Mouse (Mus musculus) hindbrain, embryonic 15.5 days (tissue): Measurements from ENCODE around the gene Prickle1. TPM values are rescaled to one million over a fixed set of nuclear protein-coding genes. Genes with fewer than 3 reads are reported as not detected.

Experiments used
- ATAC-seq: fragments of 200-750 bp; cut with Nextera tagmentation; 2 replicates; pipeline ENCODE4 v1.8.0; 2017; ENCODE audit warnings: low read depth, moderate number of reproducible peaks, moderate TSS enrichment; ENCODE audit not compliant: low FRiP score
- H3K27ac ChIP-seq: fragments of 300-500 bp; sonication (generic); replicated peaks from 2 replicates; pipeline ENCODE4 v1.5.1; 2015; ENCODE audit warnings: mild to moderate bottlenecking, inconsistent platforms
- H3K27me3 ChIP-seq: fragments of 300-500 bp; sonication (generic); 2 replicates; pipeline ENCODE4 v1.6.1; 2015; ENCODE audit warnings: control low read depth, inconsistent platforms
- H3K36me3 ChIP-seq: fragments of 300-500 bp; sonication (generic); 2 replicates; pipeline ENCODE4 v1.6.1; 2015; ENCODE audit warnings: control low read depth, inconsistent platforms
- H3K4me1 ChIP-seq: fragments of 300-500 bp; sonication (generic); replicated peaks from 2 replicates; pipeline ENCODE4 v1.6.1; 2015; ENCODE audit warnings: control low read depth, inconsistent platforms
- H3K4me2 ChIP-seq: fragments of 300-500 bp; sonication (generic); 2 replicates; pipeline ENCODE4 v1.6.1; 2015; ENCODE audit warnings: moderate library complexity, mild to moderate bottlenecking, inconsistent platforms
- H3K4me3 ChIP-seq: fragments of 300-500 bp; sonication (generic); 2 replicates; pipeline ENCODE4 v1.5.1; 2015; ENCODE audit warnings: mild to moderate bottlenecking, inconsistent platforms
- H3K9ac ChIP-seq: fragments of 300-500 bp; sonication (generic); 2 replicates; pipeline ENCODE4 v1.6.1; 2015; ENCODE audit warnings: inconsistent platforms
- H3K9me3 ChIP-seq: fragments of 300-500 bp; sonication (generic); 2 replicates; pipeline ENCODE4 v1.6.1; 2016; ENCODE audit warnings: control low read depth, inconsistent platforms
- WGBS: fragments of 180-500 bp; shearing (Covaris S2); methylation state at CpG from one replicate; pipeline ENCODE4 v1.1.7; 2015; 5-methylcytosine and 5-hydroxymethylcytosine counted together
- polyA plus RNA-seq: library from polyadenylated mRNA; unstranded; fragments of >200 nt; fragmentation: Nextera tagmentation; extraction: Ambion mirVana; gene quantifications from 2 replicates; pipeline ENCODE4 v1.2.1, GENCODE M21; 2015

Gene Prickle1
- polyA plus RNA-seq, 1 experiment from 2014 or later: 21.1 TPM

DNA sequence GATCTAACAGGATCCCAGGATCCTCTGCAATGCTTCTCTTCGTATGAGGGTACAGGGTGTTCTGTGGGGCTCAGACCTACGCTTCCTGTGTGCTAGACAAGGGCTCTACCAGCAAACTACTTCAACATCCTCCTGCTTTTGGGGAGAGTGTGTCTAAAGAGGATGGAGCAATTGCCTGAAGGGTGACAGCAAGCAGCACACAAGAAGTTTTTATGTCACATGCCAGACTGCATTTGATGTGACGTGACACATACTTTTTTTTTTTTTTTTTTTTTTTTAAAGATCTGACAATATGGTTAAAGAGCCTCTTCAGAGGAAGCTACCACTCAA is 65.0 kb downstream of the Prickle1 start:
- ATAC-seq: no peak
- Histone ChIP-seq H3K27me3 (0 out of 2 replicates have a peak, but pooled peaks cover 2% of the 10 kb centered on the region), H3K36me3 (no peaks in the 10 kb centered on the region), H3K27ac (no peak overlapping the region), H3K9ac (no peak overlapping the region), H3K9me3 (no peaks in the 10 kb centered on the region), H3K4me3 (no peak overlapping the region), H3K4me2 (no peak overlapping the region), H3K4me1 (peaks cover 12% of the 10 kb centered on the region)
- 71% methylated on average over 3 of the region's 3 CpGs for WGBS

DNA sequence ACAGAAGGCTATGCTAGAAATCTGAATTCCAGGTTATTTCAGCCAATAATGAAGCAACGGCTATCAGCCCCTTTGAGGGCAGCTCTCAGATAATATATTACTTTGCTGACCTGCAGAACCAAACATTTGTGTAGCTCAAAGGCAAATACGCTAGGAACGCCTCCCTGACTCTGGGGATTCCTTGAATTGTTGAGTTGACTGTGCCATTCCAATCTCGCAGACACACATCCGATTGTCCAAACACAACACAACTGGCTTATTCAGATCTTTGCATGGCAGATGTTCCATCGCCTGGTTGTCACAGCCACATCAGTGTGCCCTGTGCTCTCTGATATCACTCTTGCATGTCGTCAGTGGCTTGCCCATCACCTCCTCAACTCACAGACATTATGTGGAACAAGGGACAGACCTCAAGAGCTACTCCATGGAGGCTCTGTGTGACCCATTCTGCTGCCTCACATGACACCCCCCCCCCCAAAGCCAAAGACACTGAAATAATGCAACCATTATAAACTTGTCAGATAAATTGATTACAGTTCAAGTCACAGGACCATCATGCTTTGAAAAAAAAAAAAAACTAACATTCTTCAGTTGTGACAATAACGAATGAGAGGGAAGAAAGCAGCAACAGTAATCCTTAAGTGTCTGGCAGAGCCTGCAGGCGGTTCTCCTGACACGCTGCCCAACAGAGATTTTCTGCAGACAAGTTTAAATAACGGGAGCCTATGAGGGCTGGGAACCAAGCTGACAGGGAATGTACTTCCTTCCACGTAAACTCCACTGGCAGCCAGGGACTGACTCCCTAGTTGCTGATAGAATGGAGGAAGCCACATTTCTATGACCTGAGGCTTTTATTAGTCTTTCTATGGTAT is 65.6 kb downstream of the Prickle1 start:
- H3K4me1 ChIP-seq: peaks cover 12% of the 10 kb centered on the region
- H3K36me3 ChIP-seq: no peaks in the 10 kb centered on the region
- 0 out of 2 replicates have a peak, but pooled peaks cover 2% of the 10 kb centered on the region for H3K27me3 ChIP-seq
- ATAC-seq: no peak
- H3K4me3 ChIP-seq: no peak overlapping the region
- H3K4me2 ChIP-seq: no peak overlapping the region
- no peaks in the 10 kb centered on the region for H3K9me3 ChIP-seq
- H3K27ac ChIP-seq: no peak overlapping the region
- 35% methylated on average over 12 of the region's 12 CpGs for WGBS
- no peak overlapping the region for H3K9ac ChIP-seq

DNA sequence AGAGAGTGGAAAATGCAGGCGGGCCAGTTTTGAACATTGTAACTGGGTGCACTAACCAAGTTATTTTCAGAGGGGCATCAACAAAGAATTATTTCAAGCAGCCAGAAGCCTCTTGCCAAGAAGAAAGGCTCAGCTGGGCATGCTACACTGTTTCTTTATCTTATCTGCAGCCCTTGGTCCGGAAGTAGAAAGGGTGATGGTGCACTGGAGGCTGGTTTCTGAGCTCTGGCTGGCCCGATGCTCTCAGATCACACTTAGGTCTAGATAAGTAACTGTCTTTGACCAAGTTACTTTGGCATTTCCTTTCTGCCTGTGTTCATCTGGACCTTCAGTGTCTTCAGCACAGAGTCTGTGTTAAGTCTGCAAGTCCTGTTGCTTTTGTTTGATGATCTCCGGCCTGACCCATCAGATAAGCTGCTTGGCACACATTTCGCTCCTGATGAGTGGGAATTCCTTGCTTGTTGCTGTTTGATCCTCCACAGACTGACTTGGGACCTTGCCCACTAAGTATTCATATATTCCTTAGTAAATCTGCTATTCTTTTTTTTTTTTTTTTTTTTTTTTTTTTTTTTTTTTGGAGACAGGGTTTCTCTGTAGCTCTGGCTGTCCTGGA is 70.3 kb downstream of the Prickle1 start:
- no peak overlapping the region for H3K27ac ChIP-seq
- peaks cover 12% of the 10 kb centered on the region for H3K27me3 ChIP-seq
- WGBS: 86% methylated on average over 5 of the region's 5 CpGs
- no peak overlapping the region for H3K4me3 ChIP-seq
- no peak overlapping the region for H3K4me2 ChIP-seq
- peaks cover 5% of the 10 kb centered on the region for H3K4me1 ChIP-seq
- H3K36me3 ChIP-seq: no peaks in the 10 kb centered on the region
- H3K9ac ChIP-seq: no peak overlapping the region
- H3K9me3 ChIP-seq: no peaks in the 10 kb centered on the region
- no peak for ATAC-seq

DNA sequence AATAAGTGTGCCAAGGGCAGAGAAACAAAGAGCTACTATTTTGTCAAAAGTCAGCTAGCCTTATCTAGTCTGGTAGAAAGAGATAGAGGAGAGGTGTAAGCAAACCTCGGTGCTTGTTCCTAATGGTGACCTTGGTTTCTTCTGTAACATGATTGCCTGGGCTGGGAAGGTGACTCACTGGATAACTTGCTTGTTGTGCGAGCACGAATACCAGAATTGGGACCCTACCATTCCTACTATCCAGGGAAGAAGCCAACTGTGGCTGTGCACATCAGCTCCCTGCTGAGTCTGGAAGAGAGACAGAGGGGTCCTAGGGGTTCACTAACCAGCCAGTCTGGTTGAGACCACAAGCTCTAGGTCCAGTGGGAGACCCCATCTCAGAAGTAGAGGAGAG is 73.9 kb downstream of the Prickle1 start:
- Histone ChIP-seq H3K36me3 (no peaks in the 10 kb centered on the region), H3K27ac (no peak overlapping the region), H3K4me2 (no peak overlapping the region), H3K9me3 (no peaks in the 10 kb centered on the region), H3K4me1 (peaks cover 32% of the 10 kb centered on the region), H3K4me3 (no peak overlapping the region), H3K9ac (no peak overlapping the region), H3K27me3 (peaks cover 13% of the 10 kb centered on the region)
- no peak for ATAC-seq
- WGBS: 35% methylated on average over 3 of the region's 3 CpGs

GRCm38 (mm10) chr15:93521088-93521786 is 74.5 kb downstream of the Prickle1 start:
- 33% methylated on average over 11 of the region's 11 CpGs for WGBS
- no peaks in the 10 kb centered on the region for H3K36me3 ChIP-seq
- no peak overlapping the region for H3K27ac ChIP-seq
- H3K4me2 ChIP-seq: no peak overlapping the region
- peaks cover 32% of the 10 kb centered on the region for H3K4me1 ChIP-seq
- H3K9ac ChIP-seq: no peak overlapping the region
- no peak for ATAC-seq
- H3K9me3 ChIP-seq: no peaks in the 10 kb centered on the region
- H3K4me3 ChIP-seq: no peak overlapping the region
- peaks cover 13% of the 10 kb centered on the region for H3K27me3 ChIP-seq

DNA sequence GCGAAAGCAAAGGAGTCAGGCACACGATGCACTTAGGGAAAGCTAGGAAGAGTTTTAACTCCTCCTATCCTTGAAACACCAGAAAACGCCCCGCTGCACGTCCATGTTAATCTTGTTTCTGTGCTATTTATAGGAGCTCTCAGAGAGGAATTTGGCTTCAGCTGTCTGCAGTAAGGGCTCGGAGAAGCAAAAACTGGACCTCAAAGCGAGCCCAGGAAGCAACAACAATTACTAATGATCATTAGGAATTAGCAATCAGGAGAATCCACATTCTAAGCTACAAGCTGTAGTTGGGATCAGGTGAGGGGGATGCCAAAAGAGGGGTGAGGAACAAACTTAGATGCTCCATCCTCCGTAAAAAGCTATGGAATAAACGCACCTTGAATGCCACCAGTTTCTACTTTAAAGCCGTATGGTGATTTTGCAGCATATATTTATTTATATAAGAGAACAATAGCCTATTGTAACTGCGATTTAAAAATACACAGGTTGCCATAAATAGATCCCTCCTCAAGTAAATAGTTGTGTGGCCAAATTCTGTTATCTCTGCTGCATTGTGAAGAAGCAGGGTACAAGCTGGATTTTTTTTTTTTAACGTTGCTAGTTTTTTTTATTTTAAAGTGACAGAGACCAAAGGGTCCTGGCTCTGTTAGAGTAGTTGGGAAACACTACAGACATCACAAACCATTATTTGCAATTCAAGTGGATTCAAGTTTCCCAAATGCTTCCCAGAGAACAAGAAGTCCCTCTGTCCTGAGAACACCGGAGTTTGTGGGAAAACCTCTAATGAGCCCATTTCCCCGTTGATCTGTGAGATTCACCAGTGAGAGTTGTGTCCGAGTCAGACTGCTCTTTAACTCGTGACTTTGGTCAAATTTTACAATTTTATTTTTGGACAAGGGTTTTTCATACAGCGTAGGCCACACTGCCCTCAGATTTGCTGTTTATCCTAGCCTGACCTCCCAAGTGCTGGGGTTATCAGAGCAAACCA is 75.6 kb downstream of the Prickle1 start:
- 8% methylated on average over 17 of the region's 17 CpGs for whole genome bisulfite sequencing
- Histone ChIP-seq H3K36me3 (no peaks in the 10 kb centered on the region), H3K27me3 (peaks cover 18% of the 10 kb centered on the region), H3K4me2 (peak overlapping the region; percentile 88), H3K4me3 (peak overlapping the region; percentile 64), H3K9me3 (no peaks in the 10 kb centered on the region), H3K4me1 (peaks cover 32% of the 10 kb centered on the region), H3K9ac (peak overlapping the region; percentile 48), H3K27ac (peak overlapping the region; percentile 66)
- no peak for ATAC-seq

- Histone ChIP-seq H3K4me3 (peak overlapping the region; percentile 64), H3K27ac (peak overlapping the region; percentile 66), H3K4me1 (peaks cover 32% of the 10 kb centered on the region), H3K4me2 (peak overlapping the region; percentile 88), H3K36me3 (no peaks in the 10 kb centered on the region), H3K27me3 (peaks cover 20% of the 10 kb centered on the region), H3K9ac (peak overlapping the region; percentile 48), H3K9me3 (no peaks in the 10 kb centered on the region)
- peak; percentile 89 for ATAC-seq
- under 1% methylated on average over 83 of the region's 85 CpGs for WGBS
Observed at GRCm38 (mm10) chr15:93518941-93519835, 76.5 kb downstream of the Prickle1 start.

DNA sequence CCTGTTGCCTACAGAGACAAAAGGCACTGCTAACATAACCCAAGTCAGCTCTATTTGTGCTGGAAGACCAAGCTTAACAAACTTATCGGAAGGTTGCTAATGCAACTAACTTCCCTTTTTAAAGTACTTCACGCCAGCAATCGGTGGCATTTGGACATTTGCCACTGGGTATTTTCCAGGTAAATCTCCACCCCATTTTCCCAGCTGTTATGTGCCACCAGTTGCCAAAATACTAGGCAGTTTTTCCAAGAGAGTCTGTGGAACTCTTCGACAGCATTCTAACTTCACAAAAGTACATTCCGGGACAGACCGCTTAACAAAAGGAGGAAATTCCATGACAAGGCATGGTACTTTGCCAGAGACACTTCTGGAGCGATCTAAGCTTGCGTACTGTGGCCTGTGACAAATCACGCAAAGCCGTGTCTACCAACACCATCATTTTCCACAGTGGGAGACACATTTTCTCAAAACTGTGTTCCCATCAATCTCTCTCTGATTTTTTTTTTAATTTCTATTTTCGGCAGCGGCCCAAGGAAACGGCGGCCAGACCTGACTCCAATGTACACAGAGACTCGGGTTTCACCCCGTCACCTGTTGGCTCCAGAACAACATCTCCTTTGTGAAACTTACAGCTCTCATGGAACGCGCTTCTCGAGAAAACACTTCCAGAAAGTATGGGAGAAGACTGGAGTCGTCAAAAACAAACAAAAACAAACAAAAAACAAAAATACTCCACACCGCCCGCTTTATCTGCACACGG is 77.4 kb downstream of the Prickle1 start:
- Histone ChIP-seq H3K4me1 (peaks cover 38% of the 10 kb centered on the region), H3K27ac (peak overlapping the region; percentile 66), H3K27me3 (peaks cover 20% of the 10 kb centered on the region), H3K4me3 (peak overlapping the region; percentile 64), H3K4me2 (peak overlapping the region; percentile 88), H3K9me3 (no peaks in the 10 kb centered on the region), H3K9ac (peak overlapping the region; percentile 48), H3K36me3 (no peaks in the 10 kb centered on the region)
- 3% methylated on average over 23 of the region's 23 CpGs for WGBS
- no peak for ATAC-seq

DNA sequence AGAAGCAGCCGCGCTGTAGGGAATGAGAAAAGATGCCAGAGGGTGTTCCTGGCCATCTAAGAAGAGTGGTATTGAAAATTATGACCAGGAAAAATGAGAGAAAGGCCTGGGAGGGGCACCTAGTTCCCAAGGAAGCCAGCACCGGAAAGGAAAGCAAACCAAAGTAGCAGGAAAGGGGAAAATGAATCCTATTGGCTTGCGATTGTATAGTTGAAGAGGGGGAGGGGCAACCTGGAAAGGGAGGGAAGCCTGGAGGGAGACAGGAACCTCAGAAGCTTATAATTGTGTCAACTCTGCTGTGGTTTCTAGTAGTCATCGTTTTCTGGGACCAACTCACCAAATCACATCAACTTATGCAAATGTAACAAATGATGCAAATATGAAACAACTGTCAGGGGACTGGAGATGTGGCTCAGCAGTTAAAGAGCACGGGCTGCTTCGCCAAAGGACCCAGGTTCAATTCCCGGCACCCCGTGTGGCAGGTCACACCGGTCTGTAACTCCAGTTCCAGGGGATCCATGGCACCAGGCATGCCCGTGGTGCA is 78.6 kb downstream of the Prickle1 start:
- WGBS: 68% methylated on average over 11 of the region's 11 CpGs
- no peak for ATAC-seq
- no peaks in the 10 kb centered on the region for H3K9me3 ChIP-seq
- no peak overlapping the region for H3K4me3 ChIP-seq
- H3K4me2 ChIP-seq: 0 out of 2 replicates have a peak overlapping the region, but pooled peaks have one; percentile 88
- no peak overlapping the region for H3K27ac ChIP-seq
- H3K36me3 ChIP-seq: no peaks in the 10 kb centered on the region
- peaks cover 17% of the 10 kb centered on the region for H3K27me3 ChIP-seq
- peaks cover 48% of the 10 kb centered on the region for H3K4me1 ChIP-seq
- H3K9ac ChIP-seq: no peak overlapping the region

DNA sequence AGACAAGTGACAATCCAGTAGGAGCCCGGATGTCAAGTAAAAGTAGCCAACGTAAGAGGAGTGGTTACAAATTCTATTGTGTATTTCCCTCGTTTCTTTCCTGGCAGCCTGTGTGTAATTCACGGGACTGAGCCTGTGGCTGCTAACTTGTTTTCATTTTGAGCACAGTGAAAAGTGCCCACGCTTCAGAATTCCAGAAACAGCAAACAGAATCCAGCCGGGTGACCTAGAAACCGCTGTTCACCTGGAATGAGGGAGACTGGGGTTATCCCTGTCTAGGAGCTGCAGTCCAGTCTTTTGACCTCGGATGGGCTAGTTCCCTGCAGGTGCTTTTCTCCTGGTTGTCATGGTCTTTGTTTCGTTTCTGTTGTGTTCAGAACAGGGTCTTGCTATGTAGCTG is 80.4 kb downstream of the Prickle1 start:
- Histone ChIP-seq H3K4me2 (no peak overlapping the region), H3K4me1 (peaks cover 57% of the 10 kb centered on the region), H3K9me3 (no peaks in the 10 kb centered on the region), H3K4me3 (no peak overlapping the region), H3K9ac (no peak overlapping the region), H3K27me3 (peaks cover 9% of the 10 kb centered on the region; the same call in 1 of the 2 replicates), H3K36me3 (no peaks in the 10 kb centered on the region), H3K27ac (no peak overlapping the region)
- WGBS: 68% methylated on average over 9 of the region's 9 CpGs
- no peak for ATAC-seq
